Mouse (Mus musculus): ENCODE results near the gene Dctn1.
A peak's percentile ranks its signal among the peaks of the same experiment; 100 is the strongest.

The Dctn1 gene

DNA sequence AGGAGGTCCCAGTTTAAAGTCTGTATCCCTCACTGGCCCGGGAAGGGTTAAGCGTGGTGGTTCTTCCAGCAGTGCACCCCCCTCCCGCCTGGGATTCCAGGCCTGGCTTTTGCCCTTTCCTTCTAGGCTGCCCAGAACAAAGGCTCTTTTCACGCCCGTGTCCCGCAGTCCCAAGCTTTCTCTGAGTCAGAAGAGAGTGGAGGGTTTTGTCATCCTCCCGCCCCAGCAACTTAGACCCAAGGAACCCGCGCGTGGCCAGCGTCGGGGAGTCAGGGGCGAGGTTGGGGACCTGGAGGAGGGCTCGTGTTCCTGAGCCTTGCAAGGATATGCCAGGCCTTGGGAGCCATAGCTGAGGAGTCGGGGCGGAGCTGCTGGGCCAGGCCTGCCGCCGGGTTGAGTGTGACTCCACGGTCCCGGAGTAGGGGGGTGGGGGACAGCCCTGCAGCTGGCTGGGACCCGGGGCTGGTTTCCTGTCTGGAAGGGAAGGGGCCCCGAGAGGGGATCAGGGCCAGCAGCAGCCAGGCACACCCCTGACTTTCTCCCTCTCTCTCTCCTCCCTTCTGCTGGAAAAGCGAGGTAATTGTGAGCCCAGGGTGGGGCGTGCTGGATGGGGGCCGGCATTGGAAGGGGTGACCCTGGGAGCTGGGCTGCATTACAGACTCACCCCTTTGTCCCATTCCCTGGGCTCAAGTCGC, 28.7 kb upstream of the Dctn1 start:
- peak; percentile 61 for DNase-seq

DNA sequence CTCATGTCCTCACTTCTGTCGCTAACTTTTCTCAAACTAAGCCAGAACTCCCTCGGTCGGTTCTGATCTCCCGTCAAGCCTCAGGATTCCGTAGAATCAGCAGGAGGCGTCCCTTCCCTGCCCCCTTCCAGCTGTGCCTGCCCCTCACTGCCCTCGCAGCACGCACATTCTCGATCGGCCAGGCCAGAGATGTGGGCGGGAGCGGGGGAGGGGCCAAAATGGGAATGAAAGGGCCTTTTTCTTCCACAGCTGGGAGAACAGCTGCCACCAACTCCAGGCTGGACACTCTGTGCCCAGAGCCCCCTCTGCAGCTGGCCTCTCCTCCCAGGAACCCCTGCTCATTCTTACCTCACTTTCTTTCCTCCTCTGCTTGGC, 28.2 kb upstream of the Dctn1 start:
- DNase-seq: no peak

DNA sequence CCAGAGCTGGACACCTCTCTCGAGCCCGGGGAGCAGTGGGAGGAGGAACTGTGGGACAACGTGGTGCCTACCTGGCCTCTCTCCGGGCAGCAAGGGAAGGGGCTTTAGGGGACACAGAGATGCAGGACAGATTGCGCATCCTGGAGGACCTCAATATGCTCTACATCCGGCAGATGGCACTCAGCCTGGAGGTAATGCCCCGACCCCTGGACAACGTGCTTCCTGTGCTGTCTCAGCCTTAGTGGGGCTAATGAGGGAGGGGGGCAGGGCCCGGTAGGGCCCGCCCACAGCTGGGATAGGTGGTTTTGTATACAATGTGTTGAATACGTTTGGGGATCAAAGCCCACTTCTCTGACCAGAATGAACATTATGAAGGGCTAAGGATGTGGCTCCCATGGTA, 27.7 kb upstream of the Dctn1 start:
- DNase-seq: no peak

DNA sequence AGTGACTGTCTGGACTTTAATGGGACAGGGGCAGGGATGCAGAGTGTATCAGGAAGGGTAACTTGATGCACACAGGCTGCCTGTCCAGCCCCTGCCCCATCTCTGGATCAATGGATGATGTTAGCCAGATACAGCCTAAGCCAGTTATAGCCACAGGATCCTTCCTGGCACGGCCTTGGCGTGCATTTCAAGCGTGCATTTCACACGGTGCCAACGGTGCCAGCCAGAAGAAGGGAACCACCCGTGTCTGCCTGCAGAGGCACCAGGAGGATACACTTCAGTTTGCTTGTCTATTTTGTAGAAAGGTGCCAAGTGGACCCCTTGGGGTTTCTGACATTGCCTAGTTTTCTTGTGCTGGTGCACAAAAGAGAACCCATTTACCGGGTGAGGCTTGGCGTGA, 25.7 kb upstream of the Dctn1 start:
- DNase-seq: no peak

DNA sequence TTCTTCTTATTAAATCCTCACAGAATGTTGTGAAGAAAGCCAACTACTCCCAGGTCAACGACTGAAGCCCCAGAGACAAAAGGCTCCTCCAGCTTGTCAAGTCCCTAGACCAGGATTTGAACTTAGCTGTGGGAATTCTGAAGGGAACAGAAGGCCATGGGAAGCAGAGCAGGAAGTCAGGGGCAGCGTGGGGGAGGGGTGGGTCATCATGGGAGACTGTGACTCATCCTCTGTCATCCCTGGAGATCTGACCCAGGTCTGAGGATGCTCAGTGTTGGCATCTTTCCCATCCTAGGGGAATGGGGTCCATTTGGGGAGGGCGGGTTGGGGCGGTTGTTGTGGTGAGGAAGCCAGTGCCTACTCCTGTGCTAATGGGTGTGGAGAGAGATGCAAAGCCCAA, 24.1 kb upstream of the Dctn1 start:
- DNase-seq: no peak

DNA sequence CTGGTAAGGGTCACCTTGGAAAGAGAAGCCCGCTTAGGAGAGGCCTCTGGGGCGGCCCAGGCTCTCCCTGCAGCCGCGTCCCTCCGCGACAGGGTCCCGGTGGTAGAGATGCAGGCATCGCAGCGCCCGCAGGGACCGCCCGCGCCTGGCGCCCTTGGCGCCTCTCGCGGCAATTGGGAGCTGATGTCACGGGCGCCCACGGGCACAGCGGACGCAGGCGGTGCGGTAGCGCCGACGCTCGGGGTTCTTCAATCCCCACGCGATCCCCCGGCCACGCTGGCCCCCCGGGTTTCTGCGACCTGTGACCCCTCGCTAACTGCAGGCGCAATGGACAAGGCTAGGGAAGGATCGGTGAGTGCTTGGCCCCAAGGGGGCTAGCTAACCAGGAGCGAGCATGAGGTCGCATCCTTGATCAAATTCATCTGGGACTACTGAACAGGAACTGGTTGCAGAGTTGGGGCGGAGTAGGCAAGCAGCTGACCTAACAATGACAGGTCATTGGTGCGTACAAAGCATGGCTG, 23.4 kb upstream of the Dctn1 start:
- no peak for DNase-seq

DNA sequence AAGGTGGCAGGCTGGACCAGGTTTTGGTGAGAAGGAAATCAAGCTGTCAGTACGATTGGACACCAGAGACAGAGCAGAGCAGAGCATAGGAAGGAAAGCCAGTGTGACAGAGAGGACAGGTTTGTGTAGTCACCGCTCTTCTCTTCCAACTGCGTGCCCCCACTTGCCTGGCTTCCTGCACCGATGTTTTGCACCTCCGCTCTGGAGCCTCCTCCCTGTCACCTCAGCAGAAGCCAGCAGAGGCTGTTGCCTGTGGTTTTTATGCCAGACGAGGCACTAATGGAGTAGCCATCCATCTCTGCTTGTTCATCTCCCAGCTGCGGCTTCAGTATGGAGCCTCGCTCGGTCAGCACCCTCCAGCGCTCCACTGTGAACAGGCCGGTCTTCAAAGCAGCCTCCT, 22.8 kb upstream of the Dctn1 start:
- no peak for DNase-seq

DNA sequence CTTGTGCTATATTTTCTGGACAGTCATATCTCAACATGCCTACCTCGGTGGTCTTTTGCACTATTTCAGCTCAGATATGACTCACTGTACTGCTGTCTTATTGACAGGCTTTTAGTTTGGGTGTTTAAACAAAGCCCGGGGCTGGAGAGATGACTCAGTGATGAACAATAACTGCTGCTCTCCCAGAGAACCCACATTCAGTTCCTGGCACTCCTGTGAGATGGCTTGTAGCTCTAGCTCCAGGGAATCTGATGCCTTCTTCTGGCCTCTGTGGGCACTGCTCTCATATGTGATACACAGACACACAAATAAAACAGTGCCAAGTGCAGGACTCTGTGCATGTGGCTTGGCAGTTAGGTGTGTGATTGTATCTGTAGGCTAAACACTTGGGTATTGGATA, 20.5 kb upstream of the Dctn1 start:
- no peak for DNase-seq

DNA sequence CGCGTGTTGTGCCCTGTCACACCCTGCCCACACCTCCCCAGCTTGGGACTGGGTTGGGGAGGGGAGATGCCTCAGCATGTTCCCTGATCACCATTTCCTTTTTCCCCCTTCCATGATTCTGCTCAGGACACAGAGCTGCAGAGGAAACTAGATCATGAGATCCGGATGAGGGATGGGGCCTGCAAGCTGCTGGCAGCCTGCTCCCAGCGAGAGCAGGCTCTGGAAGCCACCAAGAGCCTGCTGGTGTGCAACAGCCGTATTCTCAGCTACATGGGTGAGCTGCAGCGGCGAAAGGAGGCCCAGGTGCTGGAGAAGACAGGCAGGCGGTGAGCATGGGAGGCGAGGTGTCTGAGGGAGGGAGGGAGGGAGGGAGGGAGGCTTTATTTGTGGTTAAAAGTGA, 19.9 kb upstream of the Dctn1 start:
- no peak for DNase-seq

DNA sequence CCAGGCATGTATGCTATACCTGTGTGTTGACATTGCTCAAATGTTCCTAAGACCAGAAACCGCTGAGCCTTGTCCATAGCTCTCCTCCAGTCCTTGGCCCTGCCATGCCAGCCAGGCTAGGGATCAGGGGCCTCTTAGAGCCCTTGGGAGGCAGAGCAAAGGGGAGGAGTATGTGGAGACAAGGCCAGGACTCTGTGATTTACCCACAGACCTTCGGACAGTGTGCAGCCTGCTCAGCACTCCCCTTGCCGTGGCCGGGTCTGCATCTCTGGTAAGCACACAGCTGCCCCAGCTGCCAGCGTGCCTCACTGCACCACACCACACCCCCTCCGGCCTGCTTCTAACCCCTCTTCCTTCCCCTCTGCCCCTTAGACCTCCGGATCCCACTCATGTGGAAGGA, 18.4 kb upstream of the Dctn1 start:
- DNase-seq: no peak

DNA sequence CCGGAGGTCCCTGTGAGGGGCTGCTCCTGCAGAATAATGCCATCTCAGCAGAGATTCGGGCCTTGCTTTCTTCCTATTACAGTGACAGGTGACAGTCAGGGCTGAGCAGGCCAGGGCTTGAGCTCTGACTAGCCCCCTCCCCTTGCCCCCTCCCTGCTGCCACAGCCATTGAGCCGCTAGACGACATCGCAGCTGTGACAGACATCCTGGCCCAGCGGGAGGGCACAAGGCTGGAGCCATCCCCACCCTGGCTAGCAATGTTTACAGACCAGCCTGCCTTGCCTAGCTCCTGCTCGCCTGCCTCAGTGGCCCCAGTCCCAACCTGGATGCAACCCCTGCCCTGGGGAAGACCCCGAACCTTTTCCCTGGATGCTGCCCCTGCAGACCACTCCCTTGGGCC, 14.0 kb upstream of the Dctn1 start:
- DNase-seq: no peak

DNA sequence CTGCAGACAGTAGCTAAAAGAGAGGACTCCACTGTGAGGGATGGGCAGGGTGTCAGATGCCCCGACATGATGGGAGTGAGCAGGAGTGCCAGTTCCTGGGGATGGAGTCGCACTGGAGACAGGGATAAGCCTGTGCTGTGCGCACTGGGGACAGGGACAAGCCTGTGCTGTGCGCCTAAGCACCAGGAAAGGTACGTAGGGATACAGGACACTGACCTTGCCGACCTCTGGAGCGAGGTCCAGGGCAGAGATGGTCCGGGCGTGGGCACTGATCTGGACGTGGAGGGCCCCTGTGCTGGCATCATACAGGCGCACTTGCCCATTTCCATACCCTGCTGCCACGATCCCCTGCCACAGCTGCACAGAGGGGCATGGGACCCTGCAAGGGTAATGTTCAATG, 12.7 kb upstream of the Dctn1 start:
- DNase-seq: no peak

DNA sequence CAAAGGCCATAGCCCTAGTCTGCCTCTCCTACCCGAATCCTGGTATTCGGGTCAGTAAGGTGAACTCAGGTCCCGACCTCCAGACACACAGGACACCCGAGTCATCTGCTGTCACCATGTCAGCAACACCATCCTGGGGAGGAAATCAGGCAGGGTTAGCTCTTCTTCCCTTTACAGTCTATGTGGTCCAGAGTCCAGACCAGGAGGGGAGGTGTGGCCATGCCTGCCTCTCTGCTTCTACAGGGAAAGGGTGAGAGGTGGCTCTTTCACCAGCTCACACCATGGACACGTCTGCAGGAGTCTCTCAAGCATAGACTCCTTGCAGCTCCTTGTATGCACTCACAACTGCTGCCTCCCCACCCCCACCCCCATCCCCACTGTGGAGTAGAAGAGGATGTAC, 12.2 kb upstream of the Dctn1 start:
- no peak for DNase-seq

DNA sequence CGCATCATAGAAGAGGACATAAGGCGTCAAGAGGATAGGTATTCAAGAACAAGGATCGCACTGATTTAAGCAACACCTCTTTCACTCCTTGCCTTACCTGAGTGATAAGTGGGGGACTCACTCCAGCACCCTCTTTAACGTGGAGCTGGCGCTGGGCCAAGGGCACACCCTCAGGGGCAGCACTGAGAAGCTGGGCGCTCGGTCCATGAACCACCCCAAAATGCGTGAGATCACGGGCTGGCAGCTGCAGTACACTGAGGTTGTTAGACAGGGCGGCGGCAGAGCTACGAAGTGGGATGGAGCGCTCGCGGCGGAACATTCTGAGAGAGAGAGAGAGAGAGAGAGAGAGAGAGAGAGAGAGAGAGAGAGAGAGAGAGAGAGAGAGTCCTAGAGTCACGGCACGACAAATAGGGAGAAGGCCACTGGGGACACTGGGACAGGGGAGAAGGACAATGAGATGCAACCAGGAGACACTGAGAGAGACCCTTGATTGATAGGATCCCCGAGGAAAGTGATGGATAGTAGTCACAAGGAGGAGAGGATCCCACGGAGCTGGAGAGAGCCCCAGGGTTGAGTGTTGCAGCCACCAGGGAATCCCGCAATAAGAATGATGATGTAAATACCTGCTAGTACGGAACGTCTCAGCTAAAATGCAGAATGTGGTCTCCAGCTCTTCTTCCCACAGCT, 10.0 kb upstream of the Dctn1 start:
- no peak for DNase-seq

DNA sequence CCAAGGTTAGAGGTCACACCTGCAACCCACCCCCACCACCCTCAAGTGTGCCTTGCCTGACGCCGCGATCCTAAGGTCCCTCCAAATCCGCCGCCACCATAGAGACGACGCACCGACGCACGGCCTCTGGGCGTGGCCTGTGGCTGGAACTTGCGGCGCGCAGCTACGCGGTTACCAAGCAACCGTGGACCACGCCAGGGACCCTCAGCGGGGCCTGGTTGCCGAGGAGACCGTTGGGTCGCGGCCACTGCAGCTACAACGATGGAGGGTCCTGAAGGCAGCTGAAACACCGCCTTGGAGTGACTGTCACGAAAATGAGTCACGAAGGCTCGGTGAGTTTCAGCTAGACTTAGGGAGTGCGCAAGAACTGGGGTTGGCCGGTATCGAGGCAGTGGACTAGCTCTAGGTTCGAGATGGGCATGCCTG, 9.4 kb upstream of the Dctn1 start, which contains the start of the genes Wdr54 and 1700003E16Rik:
Gene Wdr54 (minus strand): TSS at position 139 of the 426 bp plus-strand sequence.
Gene 1700003E16Rik (plus strand): TSS at position 146 of the 426 bp plus-strand sequence.
- peak; percentile 41 for DNase-seq

DNA sequence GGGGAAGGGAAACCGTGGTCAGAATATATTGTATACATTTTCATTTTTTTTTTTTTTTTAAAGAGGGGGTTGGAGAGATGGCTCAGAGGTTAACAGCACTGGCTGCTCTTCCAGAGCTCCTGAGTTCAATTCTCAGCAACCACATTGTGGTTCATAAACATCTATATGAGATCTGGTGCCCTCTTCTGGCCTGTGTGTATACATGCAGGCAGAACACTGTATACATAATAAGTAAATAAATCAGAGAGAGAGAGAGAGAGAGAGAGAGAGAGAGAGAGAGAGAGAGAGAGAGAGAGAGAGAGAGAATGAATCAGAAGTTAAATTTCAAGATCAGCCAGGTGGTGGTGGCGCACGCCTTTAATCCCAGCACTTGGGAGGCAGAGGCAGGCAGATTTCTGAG, 6.3 kb upstream of the Dctn1 start:
- DNase-seq: peak; percentile 46

DNA sequence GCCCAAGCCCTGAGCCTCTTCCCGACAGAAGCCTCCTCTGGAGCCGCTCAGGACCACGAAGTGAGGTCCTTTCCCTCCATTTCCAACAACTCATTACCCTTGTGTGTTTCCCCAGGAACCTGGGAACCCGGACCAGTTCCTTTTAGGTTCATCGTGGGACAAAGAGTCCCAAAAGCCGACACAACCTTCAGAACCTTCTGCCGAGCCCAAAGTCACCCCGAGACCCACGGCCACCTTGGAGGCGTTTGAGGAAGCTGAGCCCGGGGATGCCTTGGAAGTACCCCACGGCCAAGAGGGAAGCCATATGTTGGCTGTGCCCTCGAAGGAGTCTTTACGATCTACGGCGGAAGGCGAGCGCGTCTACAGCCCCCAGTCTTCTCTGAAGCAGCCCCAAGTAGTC, 4.3 kb upstream of the Dctn1 start:
- no peak for DNase-seq

DNA sequence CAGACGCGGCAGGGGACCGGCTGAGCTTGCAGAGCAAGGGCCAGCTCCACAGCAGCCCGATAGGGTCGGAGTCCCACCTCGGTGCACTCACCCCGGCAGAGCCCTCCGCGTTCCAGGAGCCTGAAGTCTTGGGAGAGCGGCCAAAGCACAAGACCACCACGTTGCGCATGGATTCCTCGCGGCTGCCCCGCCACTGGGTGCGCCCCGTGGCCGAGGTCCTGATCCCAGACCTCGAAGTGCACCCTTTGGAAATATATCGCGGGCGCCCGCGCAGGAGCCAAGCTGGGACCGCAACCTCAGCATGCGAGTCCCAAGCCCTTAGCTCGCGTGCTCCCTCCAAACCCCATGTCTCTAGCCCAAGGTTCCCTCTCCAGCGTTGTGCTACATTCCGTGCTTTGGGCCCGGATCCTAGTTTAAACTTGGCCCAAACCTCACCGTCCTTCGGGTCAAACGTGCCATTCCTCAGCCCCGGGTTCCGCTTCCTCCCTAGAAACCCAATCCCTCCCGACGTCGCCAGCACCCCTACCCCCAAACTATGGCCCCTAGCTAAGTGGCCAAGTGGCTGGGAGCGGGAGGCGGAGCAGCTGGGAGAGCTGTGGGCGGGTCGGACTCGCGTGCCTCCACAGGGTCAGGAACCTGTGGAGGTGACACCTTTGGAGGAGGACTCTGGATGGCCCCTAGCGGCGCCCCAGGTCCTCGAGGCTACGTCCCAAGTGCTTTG, 3.6 kb upstream of the Dctn1 start:
- no peak for DNase-seq

DNA sequence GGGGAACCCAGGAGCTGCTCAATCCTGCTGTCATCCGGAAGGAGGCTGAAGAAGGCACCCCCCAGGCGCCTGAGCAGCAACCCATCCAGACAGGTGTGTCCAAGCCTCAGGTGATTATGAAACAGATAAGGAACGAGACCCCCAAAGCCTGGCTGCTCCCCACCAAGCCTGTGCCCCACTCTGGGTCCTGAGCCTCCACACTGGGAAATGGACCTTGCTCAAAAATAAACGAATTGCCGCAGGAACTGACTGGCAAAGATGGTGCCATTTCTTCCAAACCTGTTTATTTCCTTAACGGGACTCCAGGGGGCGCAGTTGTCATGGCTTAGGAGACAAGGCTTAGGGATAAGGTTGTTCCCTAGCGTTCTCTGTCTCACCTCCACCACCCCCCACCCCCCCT, 3.0 kb upstream of the Dctn1 start:
- peak; percentile 51 for DNase-seq

DNA sequence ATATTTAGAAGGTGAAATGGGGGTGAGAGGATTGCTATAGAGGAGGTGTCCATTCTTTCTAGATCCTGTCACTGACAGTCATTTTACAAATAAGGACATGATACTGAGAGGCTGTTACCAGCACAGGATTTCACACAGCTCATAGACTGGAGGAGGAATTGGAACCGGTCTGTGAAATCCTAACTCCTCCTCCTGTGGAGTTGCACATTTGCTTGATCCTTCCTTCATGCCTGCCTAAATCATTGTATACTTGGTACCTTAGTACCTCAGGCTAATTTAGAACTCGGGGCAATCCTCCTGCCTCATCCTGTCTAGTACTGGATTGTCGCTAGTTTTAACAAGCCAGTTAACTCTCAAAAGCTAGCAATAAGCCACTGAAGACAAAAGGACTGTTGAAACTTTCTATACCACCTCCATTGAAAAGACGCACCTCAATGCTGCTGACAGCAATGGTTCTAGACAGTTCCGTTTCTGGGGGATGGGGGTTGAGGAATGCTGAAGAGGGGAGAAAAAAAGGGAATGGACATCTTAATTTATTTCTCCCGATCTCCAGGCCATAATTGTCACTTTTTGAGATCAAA, 604 bp upstream of the Dctn1 start:
- DNase-seq: no peak

DNA sequence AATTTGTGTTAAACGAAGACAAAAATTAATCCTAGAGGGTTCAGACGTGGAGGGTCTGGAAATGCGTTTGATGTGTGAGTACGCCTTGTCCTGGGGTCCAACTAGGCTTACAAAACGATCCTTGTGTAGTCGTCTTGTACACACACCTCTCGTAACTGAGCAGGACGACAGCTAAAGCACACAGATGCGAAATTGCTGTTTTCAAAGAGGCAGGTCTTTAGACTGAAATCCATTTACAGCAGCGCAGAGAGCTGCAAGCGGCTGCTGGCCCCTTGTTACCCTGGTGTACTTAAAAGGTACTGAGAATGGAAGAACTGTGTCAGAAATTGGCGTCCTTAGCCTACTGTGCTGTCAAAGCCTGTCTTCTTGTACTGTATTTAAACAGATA, 517 bp downstream of the Dctn1 start:
- no peak for DNase-seq

DNA sequence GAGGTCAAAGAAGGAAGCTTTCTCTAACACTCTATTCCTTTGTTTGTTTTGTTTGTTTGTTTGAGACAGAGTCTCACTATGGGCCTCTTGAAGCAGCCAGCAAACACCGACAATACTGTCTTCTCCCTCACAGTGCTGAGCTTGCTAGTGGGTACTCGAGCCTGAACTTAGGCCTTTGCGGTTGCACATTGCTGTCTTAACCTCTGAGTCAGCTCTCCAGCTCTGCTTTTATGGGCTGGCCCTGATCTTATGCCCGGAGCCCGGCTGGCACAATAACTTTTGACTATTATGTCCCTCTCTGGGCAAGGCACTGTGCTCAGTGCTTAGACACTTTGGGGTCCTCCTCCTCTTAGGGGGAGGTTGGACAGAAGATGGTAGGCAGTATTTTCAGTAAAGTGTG, 4.2 kb downstream of the Dctn1 start:
- no peak for DNase-seq

DNA sequence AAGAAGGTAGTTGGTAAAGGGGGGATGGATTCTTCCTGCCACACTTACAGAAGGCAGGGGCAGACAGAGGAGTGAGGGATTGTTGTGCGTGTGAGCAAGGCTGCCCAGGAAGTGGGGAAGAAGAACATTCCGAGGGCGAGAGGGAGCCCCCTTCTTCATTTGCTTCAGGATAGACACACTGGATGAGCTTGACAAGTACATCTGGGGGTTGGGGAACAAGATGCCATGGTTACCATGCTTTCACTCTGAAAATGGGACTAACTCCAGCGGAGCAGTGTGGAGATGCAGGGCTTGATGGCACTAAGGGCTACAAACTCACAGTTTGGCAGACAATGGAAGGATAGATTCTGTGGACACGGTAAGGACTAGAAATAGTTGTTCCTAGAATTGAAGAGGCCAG, 5.3 kb downstream of the Dctn1 start:
- no peak for DNase-seq
